Mouse (Mus musculus): ENCODE measurements around the gene Flot2. TPM values are rescaled to one million over a fixed set of nuclear protein-coding genes. Genes with fewer than 3 reads are reported as not detected.
A peak's percentile ranks its signal among the peaks of the same experiment; 100 is the strongest.

Flot2 gene
- polyA plus RNA-seq (2015; fragmentation: Nextera tagmentation; extraction: Ambion mirVana): 71.8 and 83.9 TPM in 2 replicates

DNA sequence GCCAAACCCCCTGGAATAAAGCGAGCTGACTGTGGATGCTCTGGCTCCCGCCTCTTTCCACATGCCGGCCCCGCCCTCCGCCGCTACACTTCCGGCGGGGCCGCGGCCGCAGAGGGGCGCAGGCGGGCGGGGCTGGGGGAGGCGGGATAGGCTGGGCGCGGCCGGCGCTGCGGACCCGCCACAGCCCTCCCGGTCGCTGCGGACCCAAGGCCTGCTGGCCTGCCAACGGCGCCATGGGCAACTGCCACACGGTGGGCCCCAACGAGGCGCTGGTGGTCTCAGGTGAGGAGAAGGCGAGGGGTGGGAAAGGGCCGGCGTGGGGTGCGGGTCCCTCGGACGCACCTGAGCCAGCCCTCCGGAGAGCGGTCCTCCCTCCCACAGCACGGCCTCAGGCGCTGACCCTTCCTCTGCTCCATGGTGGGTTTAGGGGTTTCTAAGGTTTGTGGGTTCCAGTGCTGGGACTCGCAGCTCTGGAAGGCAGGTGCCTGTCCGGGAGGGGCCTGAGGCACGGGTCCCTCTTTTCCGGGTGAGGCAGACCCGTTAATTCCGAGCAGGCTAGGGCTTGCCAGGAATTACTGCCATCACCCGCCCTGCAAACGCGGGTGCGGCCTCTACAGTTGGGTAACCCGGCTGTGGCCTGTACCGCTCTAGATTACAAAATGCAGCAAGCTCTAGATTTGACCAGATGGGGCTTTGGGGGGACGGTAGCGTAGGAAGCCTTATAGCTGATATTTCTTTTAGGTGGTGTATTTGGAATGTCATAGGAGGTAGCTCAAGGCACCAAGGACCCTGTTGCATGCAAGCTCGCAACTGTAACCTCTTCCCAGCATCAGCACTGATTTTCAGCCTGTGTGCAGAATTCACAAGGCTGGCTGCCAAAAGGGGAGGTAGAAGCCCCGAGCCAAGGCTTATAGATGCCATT lies at the start of gene Flot2:
Gene Flot2, plus strand, starts transcription at position 101 of the 922 bp plus-strand sequence.
- no peaks in the 10 kb centered on the region for H3K9me3 ChIP-seq
- H3K36me3 ChIP-seq: peaks cover 45% of the 10 kb centered on the region
- H3K9ac ChIP-seq: peak within 1 kb of the TSS; percentile 92
- H3K4me3 ChIP-seq: peak within 1 kb of the TSS; percentile 84
- H3K27ac ChIP-seq (replicated peaks): peak within 1 kb of the TSS; percentile 86
- ATAC-seq (ENCODE audit: extremely low read depth, insufficient number of reproducible peaks, low FRiP score, low TSS enrichment): peak; percentile 51; the same call in 1 of the 2 replicates
- no peaks in the 10 kb centered on the region for H3K27me3 ChIP-seq (replicated peaks)
- 1% methylated on average over 52 of the region's 55 CpGs for WGBS
- H3K4me1 ChIP-seq: peaks cover 27% of the 10 kb centered on the region
- H3K4me2 ChIP-seq: peak within 1 kb of the TSS; percentile 76

DNA sequence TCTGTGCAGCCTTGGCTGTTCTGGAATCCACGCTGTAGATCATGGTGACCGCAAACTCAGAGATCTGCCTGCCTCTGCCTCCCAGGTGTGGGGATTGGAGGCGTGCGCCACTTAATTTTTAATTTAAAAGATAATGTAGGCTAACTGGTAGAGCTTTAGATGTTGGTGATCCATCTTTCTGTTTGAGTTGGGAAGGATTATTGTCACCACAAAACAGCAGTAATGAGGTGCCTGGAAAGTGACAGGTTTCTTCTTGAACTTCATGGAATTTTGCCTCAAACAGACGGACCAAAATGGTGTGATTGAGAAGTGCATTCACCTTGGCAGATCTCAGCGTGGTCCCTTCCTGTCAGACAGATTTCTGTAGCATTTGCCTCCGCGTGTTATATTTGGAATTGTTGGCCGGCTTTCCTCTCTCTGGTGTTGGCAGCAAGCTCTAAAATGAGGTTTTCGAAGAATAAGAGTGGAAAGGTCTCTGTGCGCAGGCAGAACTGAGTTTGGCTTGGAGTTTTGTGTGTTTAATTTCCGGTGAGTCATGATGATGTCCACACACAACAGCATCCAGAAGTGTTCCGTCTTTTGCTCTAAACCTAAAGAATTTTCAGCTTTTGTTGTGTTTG lies 48.5 kb upstream of the Flot2 start:
- H3K4me1 ChIP-seq: peaks cover 16% of the 10 kb centered on the region

GRCm38 (mm10) chr11:77995556-77995955 lies 42.2 kb upstream of the Flot2 start:
- Histone ChIP-seq H3K36me3 (peaks cover 56% of the 10 kb centered on the region), H3K4me2 (no peak overlapping the region), H3K9ac (no peak overlapping the region), H3K4me3 (no peak overlapping the region), H3K27me3 (replicated peaks) (no peaks in the 10 kb centered on the region), H3K4me1 (peaks cover 4% of the 10 kb centered on the region; the same call in 1 of the 2 replicates), H3K9me3 (no peaks in the 10 kb centered on the region), H3K27ac (replicated peaks) (no peak overlapping the region)
- no peak for ATAC-seq (ENCODE audit: extremely low read depth, insufficient number of reproducible peaks, low FRiP score, low TSS enrichment)
- 60% methylated on average over 1 of the region's 1 CpGs for WGBS

More for the DNA sequence above, 48.5 kb upstream of the Flot2 start:
- Histone ChIP-seq H3K9me3 (no peaks in the 10 kb centered on the region), H3K9ac (no peak overlapping the region), H3K4me3 (no peak overlapping the region), H3K27ac (replicated peaks) (no peak overlapping the region), H3K36me3 (peaks cover 74% of the 10 kb centered on the region), H3K4me2 (no peak overlapping the region), H3K27me3 (replicated peaks) (no peaks in the 10 kb centered on the region)
- 86% methylated on average over 13 of the region's 13 CpGs for WGBS
- no peak for ATAC-seq (ENCODE audit: extremely low read depth, insufficient number of reproducible peaks, low FRiP score, low TSS enrichment)

GRCm38 (mm10) chr11:78006446-78006845 lies 31.3 kb upstream of the Flot2 start:
- H3K9ac ChIP-seq: 0 out of 2 replicates have a peak overlapping the region, but pooled peaks have one; percentile 26
- H3K27ac ChIP-seq (replicated peaks): peak overlapping the region; percentile 89
- 68% methylated on average over 5 of the region's 5 CpGs for WGBS
- H3K4me3 ChIP-seq: no peak overlapping the region
- peaks cover 62% of the 10 kb centered on the region for H3K36me3 ChIP-seq
- H3K4me2 ChIP-seq: peak overlapping the region; percentile 30
- H3K4me1 ChIP-seq: peaks cover 24% of the 10 kb centered on the region
- ATAC-seq (ENCODE audit: extremely low read depth, insufficient number of reproducible peaks, low FRiP score, low TSS enrichment): no peak
- H3K27me3 ChIP-seq (replicated peaks): no peaks in the 10 kb centered on the region
- no peaks in the 10 kb centered on the region for H3K9me3 ChIP-seq

DNA sequence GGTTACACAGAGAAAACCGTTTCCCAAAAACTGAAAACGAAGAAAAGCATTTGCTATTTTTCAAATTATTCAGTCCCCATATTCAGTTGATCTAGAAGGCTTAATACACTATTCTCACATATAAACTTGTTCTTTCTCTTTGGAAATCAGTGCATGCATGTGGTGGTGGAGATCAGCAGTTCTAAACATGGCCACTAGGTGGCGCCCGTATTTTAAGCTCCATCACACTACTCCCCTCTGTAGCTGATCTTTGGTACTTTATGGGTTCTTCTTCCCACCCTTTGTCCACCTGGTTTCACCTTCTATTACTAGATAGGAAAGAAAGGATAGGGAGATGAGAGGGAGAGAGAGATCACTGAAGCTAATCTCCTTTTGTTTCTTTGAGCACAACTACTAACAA lies 18.1 kb upstream of the Flot2 start:
- H3K4me3 ChIP-seq: no peak overlapping the region
- no peak overlapping the region for H3K27ac ChIP-seq (replicated peaks)
- H3K36me3 ChIP-seq: peaks cover 93% of the 10 kb centered on the region
- 15% methylated on average over 4 of the region's 4 CpGs for WGBS
- no peak overlapping the region for H3K9ac ChIP-seq
- 0 out of 2 replicates have a peak, but pooled peaks cover 2% of the 10 kb centered on the region for H3K4me1 ChIP-seq
- H3K4me2 ChIP-seq: no peak overlapping the region
- H3K27me3 ChIP-seq (replicated peaks): no peaks in the 10 kb centered on the region
- 0 out of 2 replicates have a peak, but pooled peaks have one; percentile 49 for ATAC-seq (ENCODE audit: extremely low read depth, insufficient number of reproducible peaks, low FRiP score, low TSS enrichment)
- H3K9me3 ChIP-seq: no peaks in the 10 kb centered on the region

- Histone ChIP-seq H3K9ac (no peak overlapping the region), H3K36me3 (peaks cover 92% of the 10 kb centered on the region), H3K9me3 (no peaks in the 10 kb centered on the region), H3K27ac (replicated peaks) (no peak overlapping the region), H3K4me2 (no peak overlapping the region), H3K27me3 (replicated peaks) (no peaks in the 10 kb centered on the region), H3K4me1 (0 out of 2 replicates have a peak, but pooled peaks cover 2% of the 10 kb centered on the region), H3K4me3 (no peak overlapping the region)
- no peak for ATAC-seq (ENCODE audit: extremely low read depth, insufficient number of reproducible peaks, low FRiP score, low TSS enrichment)
- 78% methylated on average over 8 of the region's 8 CpGs for WGBS
Measured at GRCm38 (mm10) chr11:78023607-78024006, 14.1 kb upstream of the Flot2 start.

DNA sequence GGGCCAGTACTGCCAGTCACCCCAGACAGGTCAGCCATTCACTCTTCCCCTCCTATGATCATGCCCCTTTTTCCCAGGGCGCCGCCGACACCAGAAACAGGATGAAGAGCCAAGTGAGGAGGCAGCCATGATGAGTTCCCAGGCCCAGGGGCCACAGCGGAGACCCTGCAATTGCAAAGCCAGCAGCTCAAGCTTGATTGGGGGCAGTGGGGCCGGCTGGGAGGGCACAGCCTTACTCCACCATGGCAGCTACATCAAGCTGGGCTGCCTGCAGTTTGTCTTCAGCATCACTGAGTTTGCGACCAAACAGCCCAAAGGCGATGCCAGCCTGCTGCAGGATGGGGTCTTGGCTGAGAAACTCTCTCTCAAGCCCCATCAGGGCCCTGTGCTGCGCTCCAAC lies 8.5 kb upstream of the Flot2 start:
- Histone ChIP-seq H3K9me3 (no peaks in the 10 kb centered on the region), H3K36me3 (peaks cover 59% of the 10 kb centered on the region), H3K27me3 (replicated peaks) (no peaks in the 10 kb centered on the region), H3K4me2 (no peak overlapping the region), H3K4me1 (peaks cover 24% of the 10 kb centered on the region), H3K9ac (no peak overlapping the region), H3K27ac (replicated peaks) (no peak overlapping the region), H3K4me3 (no peak overlapping the region)
- no peak for ATAC-seq (ENCODE audit: extremely low read depth, insufficient number of reproducible peaks, low FRiP score, low TSS enrichment)
- WGBS: 89% methylated on average over 8 of the region's 8 CpGs

GRCm38 (mm10) chr11:78030600-78030999 lies 7.1 kb upstream of the Flot2 start:
- WGBS: 60% methylated on average over 2 of the region's 2 CpGs
- H3K36me3 ChIP-seq: peaks cover 56% of the 10 kb centered on the region

GRCm38 (mm10) chr11:78031389-78031788 lies 6.3 kb upstream of the Flot2 start:
- Histone ChIP-seq H3K4me2 (peak overlapping the region; percentile 92), H3K36me3 (peaks cover 48% of the 10 kb centered on the region)
- 40% methylated on average over 6 of the region's 6 CpGs for WGBS

More at GRCm38 (mm10) chr11:78030600-78030999, 7.1 kb upstream of the Flot2 start:
- no peak overlapping the region for H3K9ac ChIP-seq
- no peak overlapping the region for H3K4me2 ChIP-seq
- no peak overlapping the region for H3K4me3 ChIP-seq
- no peaks in the 10 kb centered on the region for H3K27me3 ChIP-seq (replicated peaks)
- ATAC-seq (ENCODE audit: extremely low read depth, insufficient number of reproducible peaks, low FRiP score, low TSS enrichment): no peak
- H3K9me3 ChIP-seq: no peaks in the 10 kb centered on the region
- H3K4me1 ChIP-seq: peaks cover 24% of the 10 kb centered on the region
- H3K27ac ChIP-seq (replicated peaks): no peak overlapping the region

GRCm38 (mm10) chr11:78031947-78032808 lies 5.6 kb upstream of the Flot2 start, which contains the start of gene Dhrs13:
TSS of gene Dhrs13 (plus strand) at chr11:78032280.
- under 1% methylated on average over 95 of the region's 96 CpGs for WGBS
- no peaks in the 10 kb centered on the region for H3K27me3 ChIP-seq (replicated peaks)
- peak within 1 kb of the TSS; percentile 90 for H3K9ac ChIP-seq
- peaks cover 40% of the 10 kb centered on the region for H3K36me3 ChIP-seq
- H3K9me3 ChIP-seq: no peaks in the 10 kb centered on the region
- H3K4me1 ChIP-seq: peaks cover 30% of the 10 kb centered on the region
- ATAC-seq (ENCODE audit: extremely low read depth, insufficient number of reproducible peaks, low FRiP score, low TSS enrichment): peak; percentile 86
- peak within 1 kb of the TSS; percentile 88 for H3K27ac ChIP-seq (replicated peaks)
- peak within 1 kb of the TSS; percentile 92 for H3K4me2 ChIP-seq
- peak within 1 kb of the TSS; percentile 81 for H3K4me3 ChIP-seq

More at GRCm38 (mm10) chr11:78031389-78031788, 6.3 kb upstream of the Flot2 start:
- peaks cover 24% of the 10 kb centered on the region for H3K4me1 ChIP-seq
- peak overlapping the region; percentile 88 for H3K27ac ChIP-seq (replicated peaks)
- no peak for ATAC-seq (ENCODE audit: extremely low read depth, insufficient number of reproducible peaks, low FRiP score, low TSS enrichment)
- H3K4me3 ChIP-seq: peak overlapping the region; percentile 81
- peak overlapping the region; percentile 90 for H3K9ac ChIP-seq
- no peaks in the 10 kb centered on the region for H3K9me3 ChIP-seq
- no peaks in the 10 kb centered on the region for H3K27me3 ChIP-seq (replicated peaks)
